Mouse (Mus musculus): ENCODE data around the gene Slc6a13.

Slc6a13 gene

DNA sequence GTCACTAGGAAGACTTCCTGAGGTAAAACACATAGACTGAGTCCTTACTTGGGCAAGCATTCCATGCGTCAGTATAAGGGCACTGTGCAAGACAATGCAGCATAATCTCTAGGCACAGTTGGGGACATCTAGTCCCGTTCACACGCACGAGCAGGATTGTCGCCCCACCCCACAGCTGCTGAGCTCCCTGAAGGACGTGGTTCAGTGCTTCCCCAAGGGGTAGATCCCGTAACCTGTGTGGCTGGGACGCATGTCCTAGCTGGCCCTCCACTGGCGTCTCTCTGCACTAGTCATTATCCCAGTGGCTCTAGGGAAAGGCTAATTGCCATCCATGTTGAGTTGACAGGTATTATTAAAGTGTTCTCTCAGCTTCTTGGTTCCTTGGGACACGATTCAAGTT lies 82.0 kb downstream of the Slc6a13 start:
- DNase-seq: no peak

DNA sequence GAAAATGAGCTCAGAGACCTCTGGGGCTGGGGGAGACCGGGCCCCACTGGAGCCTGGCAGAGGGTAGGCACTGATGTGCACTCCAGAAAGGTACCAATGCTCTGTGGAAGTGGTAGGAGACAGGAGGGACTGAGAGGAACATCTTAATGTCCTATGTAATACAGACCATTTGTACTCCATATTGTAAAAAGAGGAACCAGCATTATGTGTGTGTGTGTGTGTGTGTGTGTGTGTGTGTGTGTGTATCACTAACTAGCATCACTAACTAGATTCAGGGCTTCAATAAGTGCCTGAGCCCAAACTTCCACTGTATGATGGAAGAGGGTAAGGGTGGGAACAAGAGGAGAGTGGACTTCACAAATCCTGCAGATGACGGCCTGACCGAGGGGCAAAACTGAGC lies 85.4 kb downstream of the Slc6a13 start:
- no peak for DNase-seq
